Comparison of ENCODE assay signal across 8 mouse cellular contexts in the genomic region with DNA sequence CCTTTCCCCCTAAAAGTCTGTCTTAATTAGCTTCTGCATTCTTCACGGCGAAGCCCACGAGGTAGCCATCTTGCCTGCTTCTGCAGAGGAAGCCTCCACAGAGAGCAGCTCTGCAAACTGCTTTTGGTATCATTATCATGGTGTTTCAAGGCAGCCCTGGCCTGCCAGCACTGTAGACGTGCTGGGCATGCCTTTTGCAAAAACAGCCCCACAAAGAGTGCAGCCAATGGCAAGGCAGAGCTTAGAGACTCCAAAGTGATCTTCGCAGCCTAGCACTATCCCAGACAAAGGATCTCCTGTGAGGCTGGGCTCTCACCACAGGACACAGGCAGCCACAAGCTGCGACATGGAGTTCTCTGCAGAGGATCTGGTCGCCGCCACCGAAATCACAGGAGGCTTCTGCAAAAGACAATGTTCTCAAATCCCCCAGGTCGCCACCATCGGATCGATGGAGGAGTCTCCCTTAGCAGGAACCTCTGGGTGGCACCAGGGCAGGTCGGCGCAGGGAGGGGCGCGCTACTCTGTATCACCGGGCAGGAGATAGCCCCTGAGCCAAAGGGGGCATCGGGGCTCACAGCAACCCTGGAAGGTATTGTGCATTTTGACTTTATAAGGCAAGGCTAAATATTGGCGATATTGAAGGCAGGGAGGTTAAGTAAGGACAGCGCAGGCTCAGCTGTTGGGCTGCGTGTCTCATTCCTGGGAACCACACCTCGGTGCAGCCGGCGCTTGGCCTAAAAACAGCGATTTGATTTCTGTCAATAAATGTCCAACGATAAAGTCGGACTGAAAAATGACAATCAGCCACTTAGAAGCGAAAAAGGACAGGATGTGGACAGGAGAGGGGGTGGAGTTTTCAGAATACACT. TPM values are rescaled to one million over a fixed set of nuclear protein-coding genes. Genes with fewer than 3 reads are reported as not detected.
DNase-seq lines count a peak whose midpoint lies in the region; ATAC-seq and TF ChIP-seq lines count a peak whose summit lies in the region.

No protein-coding gene starts in this region.

- no peak for DNase-seq in ES-E14 (ENCODE audit: low read depth, low spot score)
- DNase-seq in cerebellum, adult 2 months = peak; percentile 88 to 92
- peak; percentile 84 for DNase-seq in forelimb bud, embryonic 11.5 days (ENCODE audit: low read depth, low spot score)
- peak; percentile 78 for DNase-seq in heart, postnatal 4 days
- DNase-seq in layer of hippocampus, adult 2 months (ENCODE audit: low spot score in 2 of 2) = peak; percentile 84 to 89
- DNase-seq in lung, adult 18-20 months = peak; percentile 36 to 41
- DNase-seq in thymus, adult 18-20 months = peak; percentile 29 to 51

- WGBS in cerebellum, adult 2 months = 1% methylated on average over 28 of the region's 28 CpGs
- under 1% methylated on average over 28 of the region's 28 CpGs for WGBS in neural tube, embryonic 15.5 days

- H3K9ac ChIP-seq in ES-E14 (ENCODE audit: insufficient read depth, low read depth, low read length, poor library complexity, severe bottlenecking) = peak overlapping the region; percentile 29; the same call in 1 of the 2 replicates
- H3K9ac ChIP-seq in neural tube, embryonic 15.5 days (replicated peaks) = peak overlapping the region; percentile 75

- in situ Hi-C loops in ES-E14 (cut with MboI; ENCODE audit: low sequenced_read_pairs in 2 of 2, unreplicated experiment in 2 of 2) = no loop called here

- H3K4me3 ChIP-seq in ES-E14 (ENCODE audit: insufficient read depth in 1 of 2, low read depth in 1 of 2, low read length in 2 of 2, poor library complexity in 1 of 2, severe bottlenecking in 1 of 2) = peak overlapping the region; percentile 21 to 46
- H3K4me3 ChIP-seq in cerebellum, adult 2 months (replicated peaks; ENCODE audit: insufficient read depth, low read depth, low read length) = peak overlapping the region; percentile 78
- H3K4me3 ChIP-seq in layer of hippocampus, adult 2 months = peak overlapping the region; percentile 86
- H3K4me3 ChIP-seq in neural tube, embryonic 15.5 days (replicated peaks) = peak overlapping the region; percentile 56

- peak; percentile 95 for ATAC-seq in neural tube, embryonic 15.5 days (ENCODE audit: low FRiP score)

- no peaks in the 10 kb centered on the region for H3K36me3 ChIP-seq in ES-E14 (ENCODE audit: control insufficient read depth, insufficient read depth, low read length, poor library complexity, severe bottlenecking)
- H3K36me3 ChIP-seq in neural tube, embryonic 15.5 days = 0 out of 2 replicates have a peak, but pooled peaks cover 2% of the 10 kb centered on the region

- no peak for TF ChIP-seq CTCF in cerebellum, adult 2 months (IDR thresholded peaks at IDR 0.05; ENCODE audit: borderline replicate concordance, insufficient read depth, low read depth, low read length)
- TF ChIP-seq CTCF in layer of hippocampus, adult 2 months (conservative IDR thresholded peaks at IDR 0.05) = 0 out of 2 replicates have a peak, but pooled peaks have one; percentile 9

- peak overlapping the region; percentile 71 for H3K4me2 ChIP-seq in neural tube, embryonic 15.5 days

- peaks cover 2 to 5% of the 10 kb centered on the region in 2 experiments; a peak in 2 of 4 replicates for H3K4me1 ChIP-seq in ES-E14 (ENCODE audit: control insufficient read depth in 2 of 2, insufficient read depth in 2 of 2, low read length in 2 of 2, poor library complexity in 1 of 2)
- H3K4me1 ChIP-seq in cerebellum, adult 2 months (ENCODE audit: control insufficient read depth, insufficient read depth, low read length) = peaks cover 17% of the 10 kb centered on the region
- H3K4me1 ChIP-seq in neural tube, embryonic 15.5 days = peaks cover 45% of the 10 kb centered on the region

- TF ChIP-seq POLR2A in cerebellum, adult 2 months (IDR thresholded peaks at IDR 0.05; ENCODE audit: borderline replicate concordance, insufficient read depth, low read length) = peak; percentile 87; the same call in 1 of the 2 replicates

- no peaks in the 10 kb centered on the region for H3K9me3 ChIP-seq in ES-E14 (ENCODE audit: control insufficient read depth, insufficient read depth, low read depth, low read length)
- H3K9me3 ChIP-seq in neural tube, embryonic 15.5 days (replicated peaks) = no peaks in the 10 kb centered on the region

- no peak overlapping the region for H3K27ac ChIP-seq in ES-E14 (ENCODE audit: insufficient read depth, low read depth, low read length, poor library complexity, severe bottlenecking)
- H3K27ac ChIP-seq in cerebellum, adult 2 months (ENCODE audit: insufficient read depth, low read length) = peak overlapping the region; percentile 94
- H3K27ac ChIP-seq in layer of hippocampus, adult 2 months = peak overlapping the region; percentile 99
- peak overlapping the region; percentile 97 for H3K27ac ChIP-seq in neural tube, embryonic 15.5 days (replicated peaks)

- no peaks in the 10 kb centered on the region for H3K27me3 ChIP-seq in cerebellum, adult 2 months (ENCODE audit: control insufficient read depth, insufficient read depth, low read length)
- H3K27me3 ChIP-seq in neural tube, embryonic 15.5 days (replicated peaks) = no peaks in the 10 kb centered on the region

TF ChIP-seq in ES-E14, 5 proteins besides CTCF, POLR2A, EP300 and RAD21:
- TF ChIP-seq ZNF384 (IDR thresholded peaks at IDR 0.05; ENCODE audit: low read depth, low read length) (no peak), CHD2 (IDR thresholded peaks at IDR 0.05; ENCODE audit: low read depth, low read length) (no peak), MAFK (IDR thresholded peaks at IDR 0.05; ENCODE audit: insufficient read depth, low read depth, low read length) (no peak), ZC3H11A (IDR thresholded peaks at IDR 0.05; ENCODE audit: borderline replicate concordance, low read depth, low read length) (no peak), HCFC1 (IDR thresholded peaks at IDR 0.05; ENCODE audit: borderline replicate concordance, insufficient read depth, low read length) (no peak)

RNA-seq across cellular contexts. Expression of a gene that starts 43.4 kb away (rescaled TPM):
- total RNA-seq in ES-E14 (2012; rRNA removed) = 307 and 557 TPM in 2 replicates
- 6.5 and 7.4 TPM in 2 replicates for polyA plus RNA-seq in cerebellum, adult 2 months (2012; rRNA removed)
- total RNA-seq in heart, postnatal 4 days (2021) = 10 to 100 TPM; 27.9 to 29.6 TPM
- 10 to 100 TPM; 16.2 TPM for total RNA-seq in layer of hippocampus, adult 2 months (2021)
- polyA plus RNA-seq in neural tube, embryonic 15.5 days (2015; fragmentation: Nextera tagmentation; extraction: Ambion mirVana) = 36.8 and 37.8 TPM in 2 replicates

RNA-seq across cellular contexts. Expression of a gene that starts 55.0 kb away (rescaled TPM):
- 12.8 and 16.3 TPM in 2 replicates for total RNA-seq in ES-E14 (2012; rRNA removed)
- polyA plus RNA-seq in cerebellum, adult 2 months (2012; rRNA removed) = 27.0 and 28.4 TPM in 2 replicates
- 10 to 100 TPM; 24.6 to 26.9 TPM for total RNA-seq in heart, postnatal 4 days (2021)
- total RNA-seq in layer of hippocampus, adult 2 months (2021) = 10 to 100 TPM; 37.9 to 40.6 TPM
- 13.9 and 14.8 TPM in 2 replicates for polyA plus RNA-seq in neural tube, embryonic 15.5 days (2015; fragmentation: Nextera tagmentation; extraction: Ambion mirVana)

Comparison
In these comparisons a context has a peak if more than half of its experiments do, and no peak if none do; other contexts are left out.
1. H3K4me3 ChIP-seq: peak in every context shown above with its lines; median percentile 86 in layer of hippocampus, adult 2 months; 78 in cerebellum, adult 2 months; 56 in neural tube, embryonic 15.5 days; 34 in ES-E14.
2. RNA of a gene that starts 43.4 kb away (total RNA-seq): 307 to 557 TPM in ES-E14; 27.9 to 29.6 TPM in heart, postnatal 4 days and 16.2 TPM in layer of hippocampus, adult 2 months; every median in the first group is over 10 times any median in the second.